Mouse (Mus musculus) T-cell, adult 2 months (primary cell): Measurements from ENCODE around the gene Khdc3.
"Not testable (repeated sequence)": the region's sequence is repeated elsewhere in the genome, so short reads cannot be mapped to it uniquely, and the experiment has no call there.

Experiments used
- DNase-seq: peaks from one replicate; pipeline ENCODE4 v3.0.0; 2022; ENCODE audit warnings: low spot score

The Khdc3 gene

DNA sequence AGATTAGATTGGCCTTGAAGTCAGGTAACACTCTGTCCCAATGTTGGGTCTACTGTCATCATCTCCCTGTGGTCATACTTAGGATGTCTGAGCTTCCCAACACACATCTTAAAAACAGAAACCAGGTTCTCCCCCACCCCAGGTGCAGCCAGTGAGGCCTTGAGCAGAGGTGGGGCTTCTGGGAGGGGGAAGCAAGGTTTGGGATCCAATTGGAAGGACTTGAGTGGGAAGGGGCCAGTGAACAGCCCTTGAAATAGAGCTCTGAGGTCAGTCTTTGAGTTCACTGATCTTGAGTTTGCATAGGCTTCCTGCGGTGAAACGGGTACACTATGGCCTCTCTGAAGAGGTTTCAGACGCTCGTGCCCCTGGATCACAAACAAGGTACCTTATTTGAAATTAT lies 545 bp downstream of the Khdc3 start, which contains the start of gene Gm20509:
Gene Gm20509 (plus strand): TSS at position 290 of the 400 bp plus-strand sequence.
- no peak for DNase-seq

DNA sequence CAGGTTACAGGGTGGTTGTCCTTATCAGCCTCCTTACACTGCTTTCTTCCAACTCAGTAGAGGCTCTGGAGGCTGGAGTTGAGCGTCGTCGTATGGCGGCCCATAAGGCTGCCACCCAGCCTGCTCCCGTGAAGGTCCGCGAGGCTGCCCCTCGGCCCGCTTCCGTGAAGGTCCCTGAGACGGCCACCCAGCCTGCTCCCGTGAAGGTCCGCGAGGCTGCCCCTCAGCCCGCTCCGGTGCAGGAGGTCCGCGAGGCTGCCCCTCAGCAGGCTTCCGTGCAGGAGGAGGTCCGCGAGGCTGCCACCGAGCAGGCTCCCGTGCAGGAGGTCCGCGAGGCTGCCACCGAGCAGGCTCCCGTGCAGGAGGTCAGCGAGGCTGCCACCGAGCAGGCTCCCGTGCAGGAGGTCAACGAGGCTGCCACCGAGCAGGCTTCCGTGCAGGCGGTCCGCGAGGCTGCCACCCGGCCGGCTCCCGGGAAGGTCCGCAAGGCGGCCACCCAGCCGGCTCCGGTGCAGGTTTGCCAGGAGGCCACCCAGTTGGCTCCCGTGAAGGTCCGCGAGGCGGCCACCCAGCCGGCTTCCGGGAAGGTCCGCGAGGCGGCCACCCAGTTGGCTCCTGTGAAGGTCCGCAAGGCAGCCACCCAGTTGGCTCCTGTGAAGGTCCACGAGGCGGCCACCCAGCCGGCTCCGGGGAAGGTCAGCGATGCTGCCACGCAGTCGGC lies 1.7 kb downstream of the Khdc3 start:
- no peak for DNase-seq

DNA sequence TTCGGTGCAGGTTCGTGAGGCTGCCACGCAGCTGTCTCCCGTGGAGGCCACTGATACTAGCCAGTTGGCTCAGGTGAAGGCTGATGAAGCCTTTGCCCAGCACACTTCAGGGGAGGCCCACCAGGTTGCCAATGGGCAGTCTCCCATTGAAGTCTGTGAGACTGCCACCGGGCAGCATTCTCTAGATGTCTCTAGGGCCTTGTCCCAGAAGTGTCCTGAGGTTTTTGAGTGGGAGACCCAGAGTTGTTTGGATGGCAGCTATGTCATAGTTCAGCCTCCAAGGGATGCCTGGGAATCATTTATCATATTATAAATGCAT lies 2.2 kb downstream of the Khdc3 start:
- no peak for DNase-seq

DNA sequence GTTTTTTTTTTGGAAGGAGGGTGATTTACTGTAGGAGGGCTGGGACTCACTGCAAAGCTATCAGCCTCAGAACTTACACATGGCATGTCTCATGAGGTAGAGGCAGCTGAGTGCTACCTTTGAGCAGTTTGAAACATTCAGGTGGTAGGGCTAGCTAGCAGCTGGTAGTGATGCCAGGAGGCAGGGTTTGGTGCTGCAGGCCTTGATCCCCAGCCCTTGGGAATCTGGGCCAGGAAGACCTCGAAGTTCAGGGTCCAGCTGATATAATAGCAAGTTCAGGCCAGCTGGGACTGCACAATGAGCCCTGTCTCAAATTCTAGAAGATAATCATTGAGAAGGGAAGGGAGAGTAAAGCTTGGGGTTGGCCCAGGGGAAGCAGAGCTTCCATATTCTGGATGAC lies 3.5 kb downstream of the Khdc3 start:
- no peak for DNase-seq

DNA sequence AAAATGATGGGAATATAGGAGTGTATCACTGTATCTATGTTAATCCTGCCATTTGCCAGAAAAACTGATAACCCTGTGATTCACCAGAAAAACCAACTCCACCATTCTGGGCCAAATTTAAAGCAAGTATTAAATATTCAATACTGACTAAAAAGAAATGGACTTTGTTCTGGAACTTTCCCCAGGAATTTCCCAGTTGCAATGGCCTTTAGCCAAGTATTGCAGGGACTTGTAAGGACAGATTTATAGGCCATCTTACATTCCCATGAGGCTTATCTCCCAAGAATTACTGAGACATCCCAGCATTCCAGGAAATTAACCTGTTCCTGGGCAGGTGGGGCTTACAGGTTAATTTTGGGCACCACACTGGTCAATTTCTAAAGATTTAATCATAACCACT lies 4.1 kb downstream of the Khdc3 start:
- DNase-seq, result no peak

DNA sequence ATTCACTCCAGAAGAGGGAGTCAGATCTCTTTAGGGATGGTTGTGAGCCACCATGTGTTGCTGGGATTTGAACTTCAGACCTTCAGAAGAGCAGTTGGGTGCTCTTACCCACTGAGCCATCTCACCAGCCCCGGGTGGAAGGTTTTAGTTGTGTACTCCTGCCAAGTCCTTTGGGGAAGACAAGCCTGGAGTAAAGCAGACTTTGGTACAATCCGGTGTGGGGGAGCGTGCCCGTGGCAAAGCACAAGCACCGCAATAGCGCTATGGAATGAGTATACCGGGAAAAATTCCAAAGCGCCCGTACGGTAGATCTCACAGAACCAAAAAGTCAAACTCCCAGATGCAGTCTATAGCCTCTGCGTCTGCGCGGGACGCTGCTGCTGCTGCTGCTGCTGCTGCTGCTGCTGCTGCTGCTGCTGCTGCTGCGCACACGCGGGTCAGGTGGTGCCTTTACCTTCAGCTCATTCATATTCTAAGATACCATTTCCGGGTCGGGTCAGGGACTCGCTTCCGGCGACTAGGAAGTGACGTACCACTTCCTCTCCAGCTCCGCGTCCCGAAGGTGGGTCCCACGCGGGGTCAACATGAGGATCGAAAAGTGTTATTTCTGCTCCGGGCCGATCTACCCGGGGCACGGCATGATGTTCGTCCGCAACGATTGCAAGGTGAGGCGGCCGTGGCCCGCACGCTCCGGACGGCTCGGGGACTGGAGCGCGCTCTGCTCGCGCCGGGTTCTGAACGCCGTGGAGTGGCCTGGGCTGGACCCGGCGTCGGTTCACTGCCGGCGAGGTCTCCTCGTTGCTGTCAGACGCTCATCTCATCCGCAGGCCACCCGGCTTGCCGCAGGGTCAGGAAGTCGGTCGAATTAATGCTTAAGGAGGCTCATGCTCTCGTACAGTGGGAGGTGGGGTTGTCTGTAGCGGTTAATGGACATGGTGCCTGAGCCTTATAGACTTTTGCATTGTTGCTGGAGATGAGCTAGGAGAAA lies 11.6 kb downstream of the Khdc3 start, which contains the start of gene Rsl24d1:
Gene Rsl24d1 (plus strand): TSS at position 508 of the 988 bp plus-strand sequence.
- peak; percentile 91 for DNase-seq

DNA sequence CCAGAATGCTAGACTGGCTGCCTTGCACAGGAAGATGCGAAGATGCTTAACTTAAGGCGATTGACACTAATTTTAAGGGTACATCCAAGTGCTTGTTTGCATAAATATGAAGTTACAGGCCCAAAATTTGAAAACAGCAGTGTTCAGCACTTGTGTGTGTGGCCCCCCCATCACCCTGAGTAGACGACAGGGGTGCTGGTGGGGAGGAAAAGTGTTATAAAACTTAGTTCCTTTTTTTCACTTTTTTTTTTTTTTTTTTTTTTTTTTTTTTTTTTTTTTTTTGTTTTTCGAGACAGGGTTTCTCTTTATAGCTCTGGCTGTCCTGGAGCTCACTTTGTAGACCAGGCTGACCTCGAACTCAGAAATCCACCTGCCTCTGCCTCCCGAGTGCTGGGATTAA lies 15.1 kb downstream of the Khdc3 start:
- DNase-seq, result not testable (repeated sequence)

DNA sequence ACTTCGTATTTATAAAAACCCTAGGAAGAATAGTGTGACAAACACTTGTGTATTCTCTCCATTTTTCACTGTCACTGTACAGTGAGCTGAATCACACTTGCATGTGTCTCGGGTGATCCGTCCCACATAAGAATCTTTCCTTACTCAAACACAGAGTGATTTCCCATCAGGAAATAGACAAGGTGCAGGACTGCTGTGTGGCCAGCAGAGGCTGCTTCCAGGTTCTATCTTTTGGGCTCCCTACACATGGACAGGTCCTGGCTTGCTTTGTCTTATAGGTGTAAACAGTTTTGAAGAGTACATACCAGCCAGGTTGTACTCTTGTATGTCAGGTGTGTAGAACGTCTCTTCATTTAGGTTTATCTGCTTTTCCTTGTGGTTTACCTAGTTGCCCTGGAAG lies 16.4 kb downstream of the Khdc3 start:
- no peak for DNase-seq

DNA sequence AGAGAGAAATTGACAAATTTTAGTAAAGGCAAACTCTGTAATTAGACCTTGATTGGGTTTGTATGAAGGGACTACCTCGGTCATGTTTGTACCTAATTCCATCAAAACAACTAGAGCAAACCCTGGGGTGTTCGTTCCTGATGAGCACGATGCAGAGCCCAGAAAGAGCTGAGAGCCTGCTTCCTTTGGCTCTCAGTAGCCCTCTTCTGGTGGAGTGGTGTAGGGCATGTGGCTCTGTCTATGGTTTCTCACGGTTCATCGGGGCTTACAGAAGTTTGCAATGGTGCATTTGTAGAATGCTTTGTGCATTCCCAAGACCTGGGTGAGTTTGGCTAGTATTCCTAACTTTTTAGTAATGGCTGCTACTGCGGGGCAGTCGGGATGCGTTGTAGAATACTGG lies 20.1 kb downstream of the Khdc3 start:
- peak; percentile 21 for DNase-seq

DNA sequence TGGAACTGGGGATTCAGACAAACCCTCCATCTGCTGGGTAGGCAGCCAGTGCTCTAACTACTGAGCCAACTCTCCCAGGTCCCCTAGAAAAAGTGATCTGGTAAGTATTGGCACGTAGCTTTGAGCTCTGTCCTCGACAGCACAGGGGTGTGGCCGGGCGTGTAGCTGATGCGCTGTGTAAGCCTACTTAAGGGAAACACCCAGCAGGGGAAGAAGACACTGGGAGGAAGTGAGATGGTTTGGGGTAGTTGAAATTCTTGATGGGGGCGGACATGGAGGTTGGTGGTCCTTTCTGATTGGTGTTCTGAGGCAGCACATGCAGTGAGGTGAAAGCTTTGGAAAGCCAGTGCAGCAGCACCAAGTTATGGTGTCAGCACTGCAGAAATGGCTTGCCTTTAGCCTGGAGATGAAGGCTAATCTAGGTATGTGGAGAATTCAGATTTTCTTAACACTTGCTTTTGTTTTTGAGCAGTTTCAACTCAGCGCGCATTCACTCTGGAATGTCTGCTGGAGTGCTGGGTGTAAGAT lies 23.5 kb downstream of the Khdc3 start:
- DNase-seq, result no peak

DNA sequence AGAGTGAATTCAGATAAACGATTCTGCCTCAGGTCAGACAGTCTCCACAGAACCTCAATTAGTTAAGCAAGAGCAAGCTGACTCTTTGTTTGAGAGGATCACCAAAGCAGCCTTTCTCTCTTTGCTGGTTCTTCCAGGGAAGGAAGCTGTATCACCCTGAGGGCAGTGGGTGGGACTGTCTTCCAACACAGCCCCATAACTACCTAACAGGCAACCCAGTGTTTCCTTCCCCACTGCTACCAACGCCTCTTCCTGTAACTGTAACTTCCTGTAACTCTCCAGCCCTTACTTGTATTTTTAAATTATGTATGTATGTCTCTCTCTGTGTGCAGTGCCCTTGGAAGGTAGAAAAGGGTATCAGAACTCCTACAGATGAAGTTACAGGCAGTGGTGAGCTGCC lies 25.8 kb downstream of the Khdc3 start:
- no peak for DNase-seq

DNA sequence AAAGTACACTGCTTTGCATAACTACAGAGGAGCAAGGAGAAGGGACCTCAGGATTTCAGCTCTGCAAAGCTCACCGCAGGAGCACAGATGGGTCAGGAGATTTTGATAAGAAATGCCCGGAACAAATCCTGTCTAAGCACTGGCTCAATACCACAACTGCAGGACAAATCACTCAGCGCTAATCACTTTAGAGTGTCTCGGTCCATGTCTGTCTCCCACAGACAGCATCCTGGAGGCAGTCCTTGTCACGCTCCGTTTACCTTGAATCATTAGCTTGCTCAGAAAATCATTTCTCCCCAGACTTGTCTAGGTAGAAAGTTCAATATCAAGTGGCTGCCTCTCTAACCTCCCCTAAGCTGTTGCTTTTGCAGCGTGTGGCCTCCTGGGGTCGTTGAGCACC lies 28.2 kb downstream of the Khdc3 start:
- DNase-seq, result no peak

DNA sequence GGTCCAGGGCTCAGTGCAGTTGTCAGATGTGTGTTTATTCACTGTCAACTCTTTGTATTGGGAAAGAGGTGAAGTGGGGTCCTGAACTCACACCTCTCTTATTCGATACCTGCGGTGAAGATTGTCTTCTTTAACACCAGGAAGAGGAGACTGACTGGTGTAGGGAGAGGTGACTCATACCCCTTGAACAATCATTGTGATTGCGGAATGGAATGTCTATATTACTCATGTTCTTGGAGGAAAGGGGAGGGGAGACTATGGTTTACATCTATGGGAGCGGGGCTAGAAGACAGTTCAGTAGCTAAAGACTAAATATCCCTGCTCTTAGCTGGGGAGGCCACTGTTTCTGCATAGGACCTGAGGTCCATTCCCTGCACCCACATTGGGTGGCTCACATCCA lies 28.9 kb downstream of the Khdc3 start:
- no peak for DNase-seq

DNA sequence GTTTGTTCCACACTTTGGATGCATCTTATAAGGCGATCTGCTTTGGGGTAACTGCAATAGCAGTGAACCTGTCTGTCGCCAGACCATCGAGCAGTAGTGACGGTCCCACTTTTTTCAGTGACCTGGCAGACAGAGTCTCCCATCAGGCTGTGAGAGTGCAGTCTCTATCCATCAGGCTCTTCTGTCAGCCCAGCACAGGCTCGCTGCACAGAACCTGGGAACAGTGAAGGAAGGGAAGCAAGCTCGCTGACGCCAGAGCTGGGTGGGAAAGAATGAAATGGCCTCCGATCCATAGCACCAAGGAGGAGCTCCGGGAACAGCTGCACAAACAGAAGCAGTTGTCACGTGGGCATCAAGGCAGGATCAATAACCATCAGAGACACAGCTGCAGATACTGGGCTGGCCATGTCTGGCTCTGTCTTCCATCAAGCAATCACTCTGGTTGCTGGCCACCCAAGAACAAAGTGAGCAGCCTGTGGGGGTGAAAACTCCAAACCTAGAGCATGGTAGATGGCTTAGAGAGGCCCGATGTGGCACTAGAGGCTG lies 35.8 kb downstream of the Khdc3 start:
- no peak for DNase-seq
